Mouse (Mus musculus) central nervous system, embryonic 14 days (tissue): Measurements from ENCODE around the gene 2010106E10Rik. TPM values are rescaled to one million over a fixed set of nuclear protein-coding genes. Genes with fewer than 3 reads are reported as not detected.

Experiments
- polyA plus RNA-seq: library from polyadenylated mRNA; depleted of rRNA; stranded (reverse); fragments of >200 nt; gene quantifications from 2 replicates; pipeline ENCODE4 v1.2.3, GENCODE M21; 2012; rRNA removed

Gene 2010106E10Rik
- polyA plus RNA-seq: not detected in 2 replicates

GRCm38 (mm10) chrX:112494974-112495373 lies at the start of gene 2010106E10Rik:
TSS of gene 2010106E10Rik (plus strand) at chrX:112495274.

GRCm38 (mm10) chrX:112600511-112601305 lies 105.6 kb downstream of the 2010106E10Rik start, which contains the start of gene Zfp711:
TSS of gene Zfp711 (plus strand) at chrX:112600526.

Other genes starting within 250 kb of the 2010106E10Rik start
- gene Apool, start 183.9 kb upstream of the 2010106E10Rik start, polyA plus RNA-seq: 15.0 and 16.2 TPM in 2 replicates
- gene Satl1, start 88.5 kb upstream of the 2010106E10Rik start, polyA plus RNA-seq: not detected in 2 replicates
- gene Zfp711, start 105.3 kb downstream of the 2010106E10Rik start, polyA plus RNA-seq: 24.7 and 28.9 TPM in 2 replicates
- 0.25 TPM in 1 of 2 replicates, not detected in the other for gene Pof1b, start 203.4 kb downstream of the 2010106E10Rik start, polyA plus RNA-seq